Mouse (Mus musculus) small intestine, adult 2 months (tissue): Measurements from ENCODE around the gene Itga9.

Source experiments
- CTCF ChIP-seq: fragments of 200-500 bp; IDR thresholded peaks from 2 replicates; pipeline ENCODE4 v1.5.1; 2012; ENCODE audit warnings: low read depth, mild to moderate bottlenecking, control low read depth, inconsistent platforms, low read length, moderate library complexity, mixed read lengths; ENCODE audit not compliant: insufficient replicate concordance, insufficient read length; ENCODE audit errors: extremely low read depth
- POLR2A ChIP-seq: fragments of 200-500 bp; IDR thresholded peaks from 2 replicates; pipeline ENCODE4 v1.6.1; 2012; ENCODE audit warnings: low read depth, mild to moderate bottlenecking, control low read depth, inconsistent platforms, low read length, moderate library complexity

DNA sequence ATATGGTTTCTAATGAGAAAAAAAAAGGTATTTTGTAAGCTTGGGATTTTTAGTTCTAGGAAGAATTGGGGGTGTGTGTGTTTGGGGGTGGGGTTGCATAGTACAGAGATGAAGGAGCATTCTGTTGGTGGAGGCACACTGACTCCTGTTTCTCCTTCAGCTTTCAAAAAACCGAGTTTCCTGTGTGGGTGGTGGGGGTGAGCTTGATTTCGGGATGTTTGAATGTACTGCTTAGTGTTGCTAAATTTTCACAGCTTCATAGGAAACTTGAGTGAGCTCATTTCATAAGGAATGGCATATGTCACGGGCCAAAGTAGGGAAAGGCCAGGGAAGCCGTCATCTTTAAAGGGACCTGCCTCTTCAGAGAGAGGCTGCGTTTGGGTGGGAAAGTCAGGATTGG is 122.5 kb downstream of the Itga9 start:
- no peak for TF ChIP-seq CTCF
- TF ChIP-seq POLR2A: no peak
